Mouse (Mus musculus) testis, adult 2 months (tissue): ENCODE data around the gene Cntn2.

Experiments
- CTCF ChIP-seq: fragments of 200-500 bp; IDR thresholded peaks from 2 replicates; pipeline ENCODE4 v1.5.1; 2012; ENCODE audit warnings: low read depth, mild to moderate bottlenecking, inconsistent platforms, low read length, moderate library complexity; ENCODE audit not compliant: control insufficient read depth, insufficient read depth, insufficient replicate concordance
- POLR2A ChIP-seq: fragments of 200-500 bp; IDR thresholded peaks from 2 replicates; pipeline ENCODE4 v1.6.1; 2012; ENCODE audit warnings: low read depth, mild to moderate bottlenecking, inconsistent platforms, low read length, moderate library complexity; ENCODE audit not compliant: control insufficient read depth

- no peak for TF ChIP-seq CTCF
- no peak for TF ChIP-seq POLR2A
Measured at GRCm38 (mm10) chr1:132533840-132534239, 9.2 kb downstream of the Cntn2 start.
